Mouse (Mus musculus) olfactory bulb, adult 2 months (tissue): ENCODE results near the gene Calm3.

Experiments
- CTCF ChIP-seq: fragments of 200-500 bp; IDR thresholded peaks from 2 replicates; pipeline ENCODE4 v1.5.1; 2012; ENCODE audit warnings: low read depth, mild to moderate bottlenecking, low read length, moderate library complexity; ENCODE audit not compliant: insufficient read depth
- POLR2A ChIP-seq: fragments of 200-500 bp; IDR thresholded peaks from 2 replicates; pipeline ENCODE4 v1.6.1; 2012; ENCODE audit warnings: mild to moderate bottlenecking, low read depth, low read length, moderate library complexity; ENCODE audit not compliant: insufficient read depth

DNA sequence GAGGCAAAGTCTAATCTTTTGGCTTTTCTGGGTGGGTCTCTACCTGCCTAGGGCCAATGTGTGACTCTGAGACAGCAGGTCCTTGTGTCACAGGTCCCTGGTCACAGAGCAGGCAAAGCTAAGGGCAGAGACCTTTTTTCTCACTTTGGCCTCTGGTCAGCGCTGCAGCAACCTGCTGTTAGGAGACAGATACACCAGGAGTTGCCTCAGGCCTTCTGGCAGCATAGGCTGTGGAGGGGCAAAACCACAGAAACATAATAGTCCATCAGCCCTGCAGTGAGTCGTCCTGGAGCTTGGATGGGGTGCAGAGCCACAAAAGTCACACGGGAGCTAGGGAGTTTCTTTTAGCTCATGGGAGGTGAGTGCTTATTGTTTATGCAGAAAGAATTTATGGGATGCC is 5.2 kb downstream of the Calm3 start:
- no peak for TF ChIP-seq CTCF
- no peak for TF ChIP-seq POLR2A
